Mouse (Mus musculus) heart, postnatal 4 days (tissue): ENCODE results near the gene Gm17402. TPM values are rescaled to one million over a fixed set of nuclear protein-coding genes. Genes with fewer than 3 reads are reported as not detected.

ENCODE experiments used
- total RNA-seq, 2 experiments: library from RNA; stranded (reverse); gene quantifications; 2 replicates each; pipeline ENCODE4 v1.2.3; 2021

Gm17402 gene
- total RNA-seq, 2 experiments from 2014 or later: not detected

Other genes with a start within 250 kb of the Gm17402 start
- gene Mlf1, start 1.1 kb downstream of the Gm17402 start, total RNA-seq: 100 to 1,000 TPM; 390 to 439 TPM
- 100 to 1,000 TPM; 188 to 203 TPM for gene Gfm1, start 54.9 kb upstream of the Gm17402 start, total RNA-seq
- gene Lxn, start 88.8 kb upstream of the Gm17402 start, total RNA-seq: 10 to 100 TPM; 23.1 to 23.4 TPM
- 1 to 10 TPM; 1.0 TPM for gene Rarres1, start 140.4 kb upstream of the Gm17402 start, total RNA-seq
- 10 to 100 TPM; 36.8 to 38.2 TPM for gene Mfsd1, start 207.6 kb upstream of the Gm17402 start, total RNA-seq